8 mouse cellular contexts compared by ENCODE assay signal in the genomic region with DNA sequence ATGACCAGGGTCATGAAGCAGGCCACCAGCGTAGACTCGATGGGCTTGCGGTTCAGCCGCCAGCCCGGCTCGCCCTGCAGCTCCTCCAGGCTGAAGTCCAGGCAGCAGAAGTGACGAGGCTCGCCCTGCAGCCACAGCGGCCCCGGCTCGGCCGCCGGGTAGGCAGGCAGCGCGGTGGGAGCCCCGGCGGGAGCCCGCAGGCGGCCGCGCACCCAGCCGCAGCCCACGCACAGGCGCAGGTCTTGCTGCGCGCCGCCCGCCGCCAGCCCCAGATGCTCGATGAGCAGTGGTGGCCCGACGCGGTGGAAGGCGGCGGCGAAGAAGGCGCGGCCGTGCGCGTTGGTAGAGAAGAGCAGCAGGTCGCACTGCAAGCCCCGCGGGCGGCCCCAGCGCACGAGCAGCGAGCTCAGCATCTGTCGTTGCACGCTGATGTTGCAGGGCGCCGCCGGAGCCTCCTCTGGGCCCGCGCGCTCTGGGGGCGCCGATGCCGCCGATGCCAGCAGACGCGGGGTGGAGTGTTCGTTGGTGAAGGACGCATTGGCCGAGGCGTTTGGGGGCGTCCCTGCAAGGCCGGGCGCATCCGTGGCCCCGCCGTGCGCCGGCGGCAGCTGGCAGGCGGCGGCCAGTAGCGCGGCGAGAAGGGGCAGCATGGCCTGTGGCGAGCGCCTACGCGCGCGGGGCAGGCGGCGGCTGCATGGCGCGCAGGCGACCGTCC. TPM values are rescaled to one million over a fixed set of nuclear protein-coding genes. Genes with fewer than 3 reads are reported as not detected.
DNase-seq lines count a peak whose midpoint lies in the region; ATAC-seq and TF ChIP-seq lines count a peak whose summit lies in the region.

No protein-coding gene starts in this region.

- no peak for TF ChIP-seq CTCF in ES-Bruce4 (IDR thresholded peaks at IDR 0.05; ENCODE audit: low read depth, low read length)
- no peak for TF ChIP-seq CTCF in cortical plate, adult 2 months (IDR thresholded peaks at IDR 0.05; ENCODE audit: extremely low read depth, insufficient read depth, low read length)
- TF ChIP-seq CTCF in layer of hippocampus, adult 2 months (conservative IDR thresholded peaks at IDR 0.05), result no peak
- TF ChIP-seq CTCF in lung, embryonic 14.5 days (IDR thresholded peaks at IDR 0.05; ENCODE audit: low read depth), result no peak

- DNase-seq in 416B (ENCODE audit: low read depth), result peak; percentile 81
- DNase-seq in layer of hippocampus, adult 2 months (ENCODE audit: low spot score in 2 of 2), result peak; percentile 5 to 29
- peak; percentile 63 for DNase-seq in lung, embryonic 14.5 days
- DNase-seq in right cerebral cortex, adult 18-20 months, result peak; percentile 67
- peak; percentile 83 for DNase-seq in yolk sac, embryonic 10.5 days (ENCODE audit: low spot score)

- no peaks in the 10 kb centered on the region for H3K9me3 ChIP-seq in ES-Bruce4 (replicated peaks; ENCODE audit: control insufficient read depth, insufficient read depth, low read length, poor library complexity, severe bottlenecking)
- H3K9me3 ChIP-seq in heart, embryonic 11.5 days (replicated peaks; ENCODE audit: control insufficient read depth, low read length), result no peaks in the 10 kb centered on the region
- H3K9me3 ChIP-seq in lung, embryonic 14.5 days (ENCODE audit: low read depth, low read length), result no peaks in the 10 kb centered on the region

- peak overlapping the region; percentile 56 for H3K4me3 ChIP-seq in ES-Bruce4 (ENCODE audit: low read depth, low read length)
- H3K4me3 ChIP-seq in cortical plate, adult 2 months (ENCODE audit: insufficient read depth, low read length), result peak overlapping the region; percentile 98
- peak overlapping the region; percentile 69 for H3K4me3 ChIP-seq in heart, embryonic 11.5 days (ENCODE audit: low read depth, low read length)
- peak overlapping the region; percentile 76 for H3K4me3 ChIP-seq in layer of hippocampus, adult 2 months
- H3K4me3 ChIP-seq in lung, embryonic 14.5 days (ENCODE audit: low read depth, low read length), result peak overlapping the region; percentile 75

- no peak overlapping the region for H3K27ac ChIP-seq in ES-Bruce4 (ENCODE audit: insufficient read depth, low read length)
- peak overlapping the region; percentile 94 for H3K27ac ChIP-seq in cortical plate, adult 2 months (ENCODE audit: insufficient read depth, low read length)
- H3K27ac ChIP-seq in heart, embryonic 11.5 days (ENCODE audit: low read depth, low read length), result no peak overlapping the region; the same call in 1 of the 2 replicates
- H3K27ac ChIP-seq in layer of hippocampus, adult 2 months, result peak overlapping the region; percentile 85
- H3K27ac ChIP-seq in lung, embryonic 14.5 days (ENCODE audit: low read depth), result peak overlapping the region; percentile 70

- H3K36me3 ChIP-seq in ES-Bruce4 (ENCODE audit: control insufficient read depth, insufficient read depth, low read length, poor library complexity, severe bottlenecking), result no peaks in the 10 kb centered on the region
- H3K36me3 ChIP-seq in heart, embryonic 11.5 days (ENCODE audit: control insufficient read depth, insufficient read depth, low read length), result no peaks in the 10 kb centered on the region
- no peaks in the 10 kb centered on the region for H3K36me3 ChIP-seq in lung, embryonic 14.5 days (ENCODE audit: insufficient read depth)

- peak overlapping the region; percentile 100 for H3K4me2 ChIP-seq in heart, embryonic 11.5 days
- peak overlapping the region; percentile 95 for H3K4me2 ChIP-seq in lung, embryonic 14.5 days

- no peak for TF ChIP-seq POLR2A in ES-Bruce4 (IDR thresholded peaks at IDR 0.05; ENCODE audit: insufficient read depth, low read length)
- TF ChIP-seq POLR2A in cortical plate, adult 2 months (IDR thresholded peaks at IDR 0.05; ENCODE audit: extremely low read depth, insufficient read depth, low read length), result no peak

- peak; percentile 80 for ATAC-seq in heart, embryonic 11.5 days (replicated peaks; ENCODE audit: insufficient number of reproducible peaks, low FRiP score, low TSS enrichment)
- peak; percentile 79 for ATAC-seq in lung, embryonic 14.5 days (ENCODE audit: insufficient read depth)

- no peak for TF ChIP-seq EP300 in ES-Bruce4 (IDR thresholded peaks at IDR 0.05; ENCODE audit: insufficient read depth, low read depth, low read length)

- peak overlapping the region; percentile 73 for H3K9ac ChIP-seq in ES-Bruce4 (ENCODE audit: low read depth, poor library complexity, severe bottlenecking)
- H3K9ac ChIP-seq in heart, embryonic 11.5 days (ENCODE audit: low read depth, low read length), result peak overlapping the region; percentile 69; the same call in 1 of the 2 replicates
- H3K9ac ChIP-seq in lung, embryonic 14.5 days, result peak overlapping the region; percentile 74

- peaks cover 2% of the 10 kb centered on the region for H3K4me1 ChIP-seq in ES-Bruce4 (ENCODE audit: control insufficient read depth, insufficient read depth, low read length)
- no peaks in the 10 kb centered on the region; the same call in 1 of the 2 replicates for H3K4me1 ChIP-seq in cortical plate, adult 2 months (ENCODE audit: control insufficient read depth, insufficient read depth, low read length)
- no peaks in the 10 kb centered on the region; the same call in 1 of the 2 replicates for H3K4me1 ChIP-seq in heart, embryonic 11.5 days (ENCODE audit: control insufficient read depth, insufficient read depth, low read length)
- no peaks in the 10 kb centered on the region for H3K4me1 ChIP-seq in lung, embryonic 14.5 days (ENCODE audit: insufficient read depth)

- no peaks in the 10 kb centered on the region; the same call in none of the 2 replicates for H3K27me3 ChIP-seq in ES-Bruce4 (ENCODE audit: control insufficient read depth, insufficient read depth, low read length, poor library complexity, severe bottlenecking)
- H3K27me3 ChIP-seq in heart, embryonic 11.5 days (ENCODE audit: control insufficient read depth, insufficient read depth, low read length), result peaks cover 25% of the 10 kb centered on the region
- H3K27me3 ChIP-seq in lung, embryonic 14.5 days (ENCODE audit: insufficient read depth, low read length), result 0 out of 2 replicates have a peak, but pooled peaks cover 4% of the 10 kb centered on the region

- under 1% methylated on average over 88 of the region's 92 CpGs for WGBS in heart, embryonic 11.5 days (ENCODE audit: insufficient replicate concordance)
- under 1% methylated on average over 91 of the region's 92 CpGs for WGBS in lung, embryonic 14.5 days

RNA-seq across cellular contexts. Expression of a gene that starts 0.5 kb away (rescaled TPM):
- polyA plus RNA-seq in ES-Bruce4 (2011; ENCODE audit: insufficient read depth, insufficient read length, low read depth, missing spikeins), result 5.2 and 5.4 TPM in 2 replicates
- 44.8 and 53.4 TPM in 2 replicates for polyA plus RNA-seq in cortical plate, adult 2 months (2012; rRNA removed)
- polyA plus RNA-seq in heart, embryonic 11.5 days (2014; fragmentation: Nextera tagmentation; extraction: Ambion mirVana), result 2.2 and 2.3 TPM in 2 replicates
- total RNA-seq in layer of hippocampus, adult 2 months (2021), result 10 to 100 TPM; 35.2 to 37.9 TPM
- polyA plus RNA-seq in lung, embryonic 14.5 days (2014; fragmentation: Nextera tagmentation; extraction: Ambion mirVana), result 20.3 and 21.8 TPM in 2 replicates

RNA-seq across cellular contexts. Expression of a gene that starts 44.2 kb away (rescaled TPM):
- 37.7 and 40.2 TPM in 2 replicates for polyA plus RNA-seq in ES-Bruce4 (2011; ENCODE audit: insufficient read depth, insufficient read length, low read depth, missing spikeins)
- 0.65 and 0.66 TPM in 2 replicates for polyA plus RNA-seq in cortical plate, adult 2 months (2012; rRNA removed)
- 0.32 and 0.49 TPM in 2 replicates for polyA plus RNA-seq in heart, embryonic 11.5 days (2014; fragmentation: Nextera tagmentation; extraction: Ambion mirVana)
- under 1 TPM in 1 of 2 experiments, not detected in 1; 0.08 TPM for total RNA-seq in layer of hippocampus, adult 2 months (2021)
- polyA plus RNA-seq in lung, embryonic 14.5 days (2014; fragmentation: Nextera tagmentation; extraction: Ambion mirVana), result 12.5 and 13.4 TPM in 2 replicates

Comparison
In these comparisons a context has a peak if more than half of its experiments do, and no peak if none do; other contexts are left out.
1. DNase-seq: peak in every context shown above with its lines; median percentile 83 in yolk sac, embryonic 10.5 days; 81 in 416B; 67 in right cerebral cortex, adult 18-20 months; 63 in lung, embryonic 14.5 days; 17 in layer of hippocampus, adult 2 months.
2. H3K27ac ChIP-seq: peak in cortical plate, adult 2 months (single experiment), layer of hippocampus, adult 2 months (single experiment) and lung, embryonic 14.5 days (single experiment); none in ES-Bruce4 (single experiment) and heart, embryonic 11.5 days (single experiment).
3. Peak in every context shown above with its lines, with median percentiles within 50 percentile points of each other: H3K4me3 ChIP-seq and H3K9ac ChIP-seq.